Mouse (Mus musculus): ENCODE data around the gene Dagla. TPM values are rescaled to one million over a fixed set of nuclear protein-coding genes. Genes with fewer than 3 reads are reported as not detected.

Gene Dagla
- polyA plus RNA-seq, 1 experiment, result 9.6 TPM

DNA sequence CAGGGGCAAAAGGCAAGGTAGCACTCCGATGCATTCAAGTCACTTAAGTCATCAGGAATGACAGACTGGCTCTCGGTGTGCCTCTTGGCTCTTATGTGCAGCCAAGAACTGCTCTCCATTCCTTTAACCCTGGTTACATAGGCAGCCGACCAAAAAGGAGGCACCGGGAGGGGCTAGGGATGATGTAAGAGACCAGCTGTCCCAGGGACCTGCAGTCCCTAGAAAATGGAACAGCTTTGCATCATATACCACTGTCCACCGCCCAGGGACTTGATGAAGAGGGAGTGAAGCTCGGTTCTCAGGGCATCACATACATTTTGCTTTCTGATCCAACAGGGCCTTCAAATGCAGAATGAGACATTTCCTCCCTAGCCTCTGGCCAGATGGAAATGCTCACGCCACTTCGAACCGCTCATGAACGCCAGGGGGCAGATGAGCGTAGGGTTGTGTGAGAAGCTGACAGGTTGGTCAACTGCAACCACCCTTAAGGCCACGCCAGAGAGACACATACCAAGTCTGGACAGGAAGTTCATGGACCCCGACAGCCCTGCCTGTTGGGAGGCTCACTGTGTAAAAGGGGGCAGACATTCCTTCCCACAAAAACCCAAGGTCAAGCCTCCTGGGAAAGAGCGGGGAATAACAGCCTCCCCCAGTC is 38.4 kb downstream of the Dagla start:
- H3K4me3 ChIP-seq, result no peak overlapping the region
- H3ac ChIP-seq (ENCODE audit: control insufficient read depth, insufficient read length), result no peak overlapping the region
- no peak for TF ChIP-seq REST (IDR thresholded peaks at IDR 0.05; ENCODE audit: insufficient read depth, insufficient read length)
- TF ChIP-seq TCF12 (IDR thresholded peaks at IDR 0.05; ENCODE audit: insufficient read depth, poor library complexity, severe bottlenecking), result peak; percentile 11
- no peak for TF ChIP-seq POLR2A (IDR thresholded peaks at IDR 0.05; ENCODE audit: insufficient read length, low read depth)
- TF ChIP-seq MYOG (IDR thresholded peaks at IDR 0.05; ENCODE audit: control insufficient read depth in 1 of 3, insufficient read depth in 1 of 3, insufficient read length in 2 of 3, low read depth in 2 of 3), result peak in 2 of 3 experiments; percentile 2 to 60
- no peak for TF ChIP-seq E2F4 (IDR thresholded peaks at IDR 0.05; ENCODE audit: insufficient read depth)
- peak in 2 of 3 experiments; percentile 16 to 54 for TF ChIP-seq MYOD1 (IDR thresholded peaks at IDR 0.05; ENCODE audit: control insufficient read depth in 1 of 3, insufficient read length in 2 of 3, low read depth in 2 of 3)
- no peak for TF ChIP-seq TCF3 (IDR thresholded peaks at IDR 0.05; ENCODE audit: insufficient read length, low read depth)
- TF ChIP-seq CEBPB (IDR thresholded peaks at IDR 0.05; ENCODE audit: insufficient read depth, poor library complexity, severe bottlenecking), result peak; percentile 71
- H3K36me3 ChIP-seq (ENCODE audit: control insufficient read depth, insufficient read depth), result no peaks in the 10 kb centered on the region
- peak overlapping the region; percentile 46 for H3K4me2 ChIP-seq (ENCODE audit: low read depth)
- no peaks in the 10 kb centered on the region for H3K79me2 ChIP-seq (ENCODE audit: control insufficient read depth, insufficient read depth)
- no peaks in the 10 kb centered on the region for H3K27me3 ChIP-seq (ENCODE audit: control insufficient read depth, insufficient read depth, insufficient read length)

DNA sequence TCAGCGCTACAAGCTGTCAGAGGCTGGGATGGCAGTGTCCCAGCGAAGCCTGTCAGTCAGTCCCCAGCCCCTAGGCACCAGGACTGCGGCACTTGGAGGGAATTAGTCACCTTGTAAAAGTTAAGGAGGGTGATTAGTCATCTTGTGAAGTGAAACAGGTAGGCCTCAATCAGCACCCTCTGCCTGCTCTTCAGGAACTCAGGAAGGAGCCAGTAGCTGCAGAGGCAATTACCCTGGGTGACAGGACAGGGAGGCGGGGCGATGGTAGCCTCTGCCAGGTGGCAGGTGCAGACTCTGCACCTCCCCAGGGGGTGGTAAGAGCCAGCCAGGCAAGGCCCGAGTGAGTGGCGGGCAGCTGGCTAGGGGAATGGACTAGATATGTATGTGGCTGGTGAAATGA is 43.3 kb downstream of the Dagla start:
- Histone ChIP-seq H3K4me3 (no peak overlapping the region), H3ac (ENCODE audit: control insufficient read depth, insufficient read length) (no peak overlapping the region), H3K79me2 (ENCODE audit: control insufficient read depth, insufficient read depth) (no peaks in the 10 kb centered on the region), H3K27me3 (ENCODE audit: control insufficient read depth, insufficient read depth, insufficient read length) (no peaks in the 10 kb centered on the region), H3K36me3 (ENCODE audit: control insufficient read depth, insufficient read depth) (no peaks in the 10 kb centered on the region), H3K4me2 (ENCODE audit: low read depth) (no peak overlapping the region)
- TF ChIP-seq E2F4 (IDR thresholded peaks at IDR 0.05; ENCODE audit: insufficient read depth), result no peak
- TF ChIP-seq USF1 (IDR thresholded peaks at IDR 0.05; ENCODE audit: low read depth), result no peak
- TF ChIP-seq REST (IDR thresholded peaks at IDR 0.05; ENCODE audit: insufficient read depth, insufficient read length), result no peak
- peak in 1 of 3 experiments; percentile 1 for TF ChIP-seq MYOG (IDR thresholded peaks at IDR 0.05; ENCODE audit: control insufficient read depth in 1 of 3, insufficient read depth in 1 of 3, insufficient read length in 2 of 3, low read depth in 2 of 3)
- no peak for TF ChIP-seq TCF12 (IDR thresholded peaks at IDR 0.05; ENCODE audit: insufficient read depth, poor library complexity, severe bottlenecking)

DNA sequence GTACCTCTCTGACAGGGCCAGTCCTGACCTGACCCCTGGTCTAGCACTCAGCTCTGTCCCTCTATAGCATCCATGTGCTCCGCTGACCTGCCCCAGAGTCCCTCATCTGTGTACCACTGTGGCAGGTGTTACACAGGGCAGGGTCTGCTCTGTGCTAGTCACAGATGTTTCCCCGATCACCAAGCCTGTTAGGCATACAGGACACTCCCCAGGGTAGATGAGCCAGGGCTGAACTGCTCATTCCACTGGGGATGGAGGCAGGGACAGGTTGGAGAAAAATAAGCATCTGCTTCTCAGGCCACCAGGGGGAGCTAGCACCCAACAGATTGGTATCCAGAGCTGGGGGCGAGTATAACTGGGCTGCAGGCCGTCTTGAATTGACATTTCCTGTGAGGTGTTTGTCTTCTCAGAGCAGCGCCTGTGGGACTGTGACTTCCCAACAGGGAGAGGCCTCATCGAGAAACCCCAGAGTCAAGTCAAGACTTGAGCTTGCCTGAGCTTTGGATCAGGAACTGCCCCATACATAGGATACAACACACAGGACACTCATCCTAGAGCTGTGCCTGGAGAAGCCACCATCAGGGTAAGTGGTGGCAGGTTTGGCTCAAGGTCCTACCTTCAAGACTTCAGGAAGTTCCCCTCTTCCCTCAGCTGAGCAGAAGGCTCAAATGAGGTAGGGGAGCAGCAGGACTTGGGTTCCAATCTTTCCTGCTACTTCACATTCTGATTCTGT is 46.2 kb downstream of the Dagla start:
- TF ChIP-seq CEBPB (IDR thresholded peaks at IDR 0.05; ENCODE audit: insufficient read depth, poor library complexity, severe bottlenecking) (no peak), TCF3 (IDR thresholded peaks at IDR 0.05; ENCODE audit: insufficient read length, low read depth) (no peak), MAX (IDR thresholded peaks at IDR 0.05; ENCODE audit: low read depth) (no peak), POLR2AphosphoS2 (IDR thresholded peaks at IDR 0.05; ENCODE audit: insufficient read length, low read depth) (no peak), REST (IDR thresholded peaks at IDR 0.05; ENCODE audit: insufficient read depth, insufficient read length) (no peak), SRF (IDR thresholded peaks at IDR 0.05; ENCODE audit: control insufficient read depth, insufficient read length, low read depth) (no peak), E2F4 (IDR thresholded peaks at IDR 0.05; ENCODE audit: insufficient read depth) (no peak), MYOD1 (IDR thresholded peaks at IDR 0.05; ENCODE audit: control insufficient read depth in 1 of 3, insufficient read length in 2 of 3, low read depth in 2 of 3) (no peak), MYOG (IDR thresholded peaks at IDR 0.05; ENCODE audit: control insufficient read depth in 1 of 3, insufficient read depth in 1 of 3, insufficient read length in 2 of 3, low read depth in 2 of 3) (no peak), POLR2A (IDR thresholded peaks at IDR 0.05; ENCODE audit: insufficient read length, low read depth) (no peak), TCF12 (IDR thresholded peaks at IDR 0.05; ENCODE audit: insufficient read depth, poor library complexity, severe bottlenecking) (no peak), USF1 (IDR thresholded peaks at IDR 0.05; ENCODE audit: low read depth) (no peak)
- H3ac ChIP-seq (ENCODE audit: control insufficient read depth, insufficient read length), result no peak overlapping the region
- no peak overlapping the region for H3K4me2 ChIP-seq (ENCODE audit: low read depth)
- H3K79me2 ChIP-seq (ENCODE audit: control insufficient read depth, insufficient read depth), result no peaks in the 10 kb centered on the region
- no peak overlapping the region for H3K4me3 ChIP-seq
- no peaks in the 10 kb centered on the region for H3K36me3 ChIP-seq (ENCODE audit: control insufficient read depth, insufficient read depth)
- no peaks in the 10 kb centered on the region for H3K27me3 ChIP-seq (ENCODE audit: control insufficient read depth, insufficient read depth, insufficient read length)

DNA sequence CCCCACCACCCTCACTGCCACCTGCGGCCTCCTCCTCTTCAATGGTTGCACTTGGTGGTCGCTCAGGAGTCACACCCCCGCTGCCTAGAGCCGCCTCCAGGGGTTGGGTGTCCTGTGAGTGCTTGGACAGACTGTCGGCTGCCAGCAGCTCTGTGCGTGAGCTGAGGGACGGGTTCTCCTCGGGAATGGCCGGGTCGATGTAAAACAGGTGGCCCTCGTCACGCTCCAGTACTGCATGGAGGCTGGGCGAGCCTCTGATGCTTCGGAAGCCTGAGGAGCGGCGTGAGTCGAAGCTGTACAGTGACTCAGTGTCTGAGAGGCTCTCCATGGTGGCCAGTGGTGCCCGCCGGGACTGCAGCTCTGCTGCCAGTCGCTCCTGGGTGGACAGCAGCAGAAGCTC is 56.5 kb downstream of the Dagla start:
- Histone ChIP-seq H3K36me3 (ENCODE audit: control insufficient read depth, insufficient read depth) (no peaks in the 10 kb centered on the region), H3K4me3 (no peak overlapping the region), H3K27me3 (ENCODE audit: control insufficient read depth, insufficient read depth, insufficient read length) (no peaks in the 10 kb centered on the region), H3ac (ENCODE audit: control insufficient read depth, insufficient read length) (no peak overlapping the region), H3K4me2 (ENCODE audit: low read depth) (no peak overlapping the region), H3K79me2 (ENCODE audit: control insufficient read depth, insufficient read depth) (no peaks in the 10 kb centered on the region)
- TF ChIP-seq REST (IDR thresholded peaks at IDR 0.05; ENCODE audit: insufficient read depth, insufficient read length) (no peak), CEBPB (IDR thresholded peaks at IDR 0.05; ENCODE audit: insufficient read depth, poor library complexity, severe bottlenecking) (no peak)

DNA sequence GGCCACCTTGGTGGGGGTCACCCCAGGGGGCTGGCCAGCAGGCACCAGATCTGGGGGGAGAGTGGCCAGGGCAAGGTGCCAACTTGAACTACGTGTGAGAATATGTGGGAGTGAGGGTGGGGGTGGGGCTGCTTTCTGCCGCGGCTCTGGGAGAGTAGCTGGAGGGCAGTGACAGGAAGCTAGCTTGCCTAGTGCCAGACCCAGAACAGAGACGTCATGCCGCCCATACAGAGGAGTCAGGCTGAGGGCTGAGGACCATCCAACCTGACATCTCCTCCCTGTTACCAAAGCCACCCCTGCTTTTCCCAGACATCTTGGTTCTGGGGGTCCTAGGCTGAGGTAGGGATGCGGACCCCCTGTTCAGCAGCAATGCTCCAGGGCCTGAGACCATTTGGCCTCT is 57.5 kb downstream of the Dagla start:
- Histone ChIP-seq H3K36me3 (ENCODE audit: control insufficient read depth, insufficient read depth) (no peaks in the 10 kb centered on the region), H3K79me2 (ENCODE audit: control insufficient read depth, insufficient read depth) (no peaks in the 10 kb centered on the region), H3K4me2 (ENCODE audit: low read depth) (no peak overlapping the region), H3ac (ENCODE audit: control insufficient read depth, insufficient read length) (no peak overlapping the region), H3K4me3 (no peak overlapping the region), H3K27me3 (ENCODE audit: control insufficient read depth, insufficient read depth, insufficient read length) (no peaks in the 10 kb centered on the region)
- TF ChIP-seq TCF12 (IDR thresholded peaks at IDR 0.05; ENCODE audit: insufficient read depth, poor library complexity, severe bottlenecking) (no peak), CEBPB (IDR thresholded peaks at IDR 0.05; ENCODE audit: insufficient read depth, poor library complexity, severe bottlenecking) (no peak), USF1 (IDR thresholded peaks at IDR 0.05; ENCODE audit: low read depth) (no peak), POLR2A (IDR thresholded peaks at IDR 0.05; ENCODE audit: insufficient read length, low read depth) (no peak), POLR2AphosphoS2 (IDR thresholded peaks at IDR 0.05; ENCODE audit: insufficient read length, low read depth) (no peak), SRF (IDR thresholded peaks at IDR 0.05; ENCODE audit: control insufficient read depth, insufficient read length, low read depth) (no peak), TCF3 (IDR thresholded peaks at IDR 0.05; ENCODE audit: insufficient read length, low read depth) (no peak), MYOG (IDR thresholded peaks at IDR 0.05; ENCODE audit: control insufficient read depth in 1 of 3, insufficient read depth in 1 of 3, insufficient read length in 2 of 3, low read depth in 2 of 3) (no peak), E2F4 (IDR thresholded peaks at IDR 0.05; ENCODE audit: insufficient read depth) (no peak), REST (IDR thresholded peaks at IDR 0.05; ENCODE audit: insufficient read depth, insufficient read length) (no peak), MYOD1 (IDR thresholded peaks at IDR 0.05; ENCODE audit: control insufficient read depth in 1 of 3, insufficient read length in 2 of 3, low read depth in 2 of 3) (no peak), MAX (IDR thresholded peaks at IDR 0.05; ENCODE audit: low read depth) (no peak)
